Comparison of ENCODE assay signal across 9 mouse cellular contexts in genomic region chr10:62664963-62665590, GRCm38 (mm10). TPM values are rescaled to one million over a fixed set of nuclear protein-coding genes. Genes with fewer than 3 reads are reported as not detected.
DNase-seq lines count a peak whose midpoint lies in the region; ATAC-seq and TF ChIP-seq lines count a peak whose summit lies in the region.
"Had no signal": no experiment of that assay in that cellular context is flagged by ENCODE, and none has a peak within 500 bp of the region (broad histone marks: within the 10 kb centered on the region; RNA-seq: fewer than 3 reads in every experiment).

No protein-coding gene starts in this region.

- no peak overlapping the region for H3K4me2 ChIP-seq in hindbrain, embryonic 11.5 days (replicated peaks; ENCODE audit: low read depth, low read length)
- H3K4me2 ChIP-seq in hindbrain, embryonic 16.5 days (ENCODE audit: low read length) = no peak overlapping the region
- H3K4me2 ChIP-seq in limb, embryonic 15.5 days = peak overlapping the region; percentile 30
- H3K4me2 ChIP-seq in neural tube, embryonic 14.5 days (ENCODE audit: low read depth, low read length) = peak overlapping the region; percentile 11; the same call in 1 of the 2 replicates

- H3K4me3 ChIP-seq in hindbrain, embryonic 11.5 days (ENCODE audit: low read depth, low read length) = no peak overlapping the region
- no peak overlapping the region for H3K4me3 ChIP-seq in hindbrain, embryonic 16.5 days (ENCODE audit: low read length)
- no peak overlapping the region for H3K4me3 ChIP-seq in cortical plate, adult 2 months (ENCODE audit: insufficient read depth, low read length)
- H3K4me3 ChIP-seq in limb, embryonic 15.5 days = peak overlapping the region; percentile 15
- no peak overlapping the region; the same call in 1 of the 2 replicates for H3K4me3 ChIP-seq in neural tube, embryonic 14.5 days (ENCODE audit: low read depth, low read length)

- H3K9ac ChIP-seq in hindbrain, embryonic 11.5 days (ENCODE audit: low read depth, low read length) = no peak overlapping the region
- H3K9ac ChIP-seq in hindbrain, embryonic 16.5 days (ENCODE audit: low read depth, low read length) = no peak overlapping the region
- H3K9ac ChIP-seq in limb, embryonic 15.5 days = no peak overlapping the region
- H3K9ac ChIP-seq in neural tube, embryonic 14.5 days (replicated peaks; ENCODE audit: low read depth, low read length) = no peak overlapping the region

- WGBS in hindbrain, embryonic 11.5 days = 66% methylated on average over 27 of the region's 27 CpGs
- 66% methylated on average over 27 of the region's 27 CpGs for WGBS in hindbrain, embryonic 16.5 days
- WGBS in limb, embryonic 15.5 days = 51% methylated on average over 27 of the region's 27 CpGs
- WGBS in neural tube, embryonic 14.5 days = 60% methylated on average over 27 of the region's 27 CpGs

- H3K36me3 ChIP-seq in hindbrain, embryonic 11.5 days (ENCODE audit: control insufficient read depth, insufficient read depth, low read length) = no peaks in the 10 kb centered on the region
- no peaks in the 10 kb centered on the region for H3K36me3 ChIP-seq in hindbrain, embryonic 16.5 days (ENCODE audit: control insufficient read depth, insufficient read depth, low read length)
- H3K36me3 ChIP-seq in limb, embryonic 15.5 days = no peaks in the 10 kb centered on the region
- H3K36me3 ChIP-seq in neural tube, embryonic 14.5 days (ENCODE audit: control insufficient read depth, insufficient read depth, low read length) = no peaks in the 10 kb centered on the region

- DNase-seq in hindbrain, embryonic 11.5 days (ENCODE audit: low spot score) = no peak
- peak; percentile 70 to 78 for DNase-seq in heart, postnatal 36 days
- no peak for DNase-seq in MN1 (ENCODE audit: low spot score)
- no peak for DNase-seq in left cerebral cortex, adult 11 months (ENCODE audit: low spot score)

- TF ChIP-seq POLR2A in cortical plate, adult 2 months (IDR thresholded peaks at IDR 0.05; ENCODE audit: extremely low read depth, insufficient read depth, low read length) = no peak

- H3K27me3 ChIP-seq in hindbrain, embryonic 11.5 days (ENCODE audit: control insufficient read depth, insufficient read depth, low read length) = no peaks in the 10 kb centered on the region
- no peaks in the 10 kb centered on the region for H3K27me3 ChIP-seq in hindbrain, embryonic 16.5 days (replicated peaks; ENCODE audit: control insufficient read depth, insufficient read depth, low read length)
- no peaks in the 10 kb centered on the region for H3K27me3 ChIP-seq in limb, embryonic 15.5 days
- no peaks in the 10 kb centered on the region for H3K27me3 ChIP-seq in neural tube, embryonic 14.5 days (ENCODE audit: control insufficient read depth, insufficient read depth, low read length)
- H3K27me3 ChIP-seq: CH12.LX had no signal

- ATAC-seq in hindbrain, embryonic 11.5 days (ENCODE audit: low FRiP score) = no peak
- no peak for ATAC-seq in hindbrain, embryonic 16.5 days
- ATAC-seq in limb, embryonic 15.5 days (ENCODE audit: insufficient number of reproducible peaks, low FRiP score, low TSS enrichment, low read depth) = no peak
- ATAC-seq in neural tube, embryonic 14.5 days (ENCODE audit: low read depth) = no peak

- intact Hi-C loops in heart, postnatal 36 days (cut with DNase I) = loop anchor here (2.0 kb wide), 1 partner anchor 14 kb away; the partner anchor contains the start of gene Ddx50

- 0 out of 2 replicates have a peak overlapping the region, but pooled peaks have one; percentile 30 for H3K27ac ChIP-seq in hindbrain, embryonic 11.5 days (ENCODE audit: low read depth, low read length)
- no peak overlapping the region for H3K27ac ChIP-seq in hindbrain, embryonic 16.5 days (ENCODE audit: low read depth, low read length)
- H3K27ac ChIP-seq in cortical plate, adult 2 months (ENCODE audit: insufficient read depth, low read length) = peak overlapping the region; percentile 79; the same call in 1 of the 2 replicates
- H3K27ac ChIP-seq in limb, embryonic 15.5 days = 0 out of 2 replicates have a peak overlapping the region, but pooled peaks have one; percentile 2
- H3K27ac ChIP-seq in neural tube, embryonic 14.5 days (ENCODE audit: low read depth, low read length) = no peak overlapping the region

- no peaks in the 10 kb centered on the region for H3K9me3 ChIP-seq in hindbrain, embryonic 11.5 days (ENCODE audit: control insufficient read depth, low read length)
- no peaks in the 10 kb centered on the region for H3K9me3 ChIP-seq in hindbrain, embryonic 16.5 days (ENCODE audit: control insufficient read depth, low read length)
- no peaks in the 10 kb centered on the region for H3K9me3 ChIP-seq in limb, embryonic 15.5 days
- no peaks in the 10 kb centered on the region for H3K9me3 ChIP-seq in neural tube, embryonic 14.5 days (ENCODE audit: control insufficient read depth, low read length)

- no peaks in the 10 kb centered on the region for H3K4me1 ChIP-seq in hindbrain, embryonic 11.5 days (replicated peaks; ENCODE audit: control insufficient read depth, insufficient read depth, low read length)
- H3K4me1 ChIP-seq in hindbrain, embryonic 16.5 days (ENCODE audit: control insufficient read depth, insufficient read depth, low read depth, low read length) = no peaks in the 10 kb centered on the region
- no peaks in the 10 kb centered on the region for H3K4me1 ChIP-seq in cortical plate, adult 2 months (ENCODE audit: control insufficient read depth, insufficient read depth, low read length)
- 0 out of 2 replicates have a peak, but pooled peaks cover 3% of the 10 kb centered on the region for H3K4me1 ChIP-seq in limb, embryonic 15.5 days
- no peaks in the 10 kb centered on the region for H3K4me1 ChIP-seq in neural tube, embryonic 14.5 days (ENCODE audit: control insufficient read depth, insufficient read depth, low read length)

- no peak for TF ChIP-seq CTCF in cortical plate, adult 2 months (IDR thresholded peaks at IDR 0.05; ENCODE audit: extremely low read depth, insufficient read depth, low read length)

RNA-seq across cellular contexts. Expression of gene Ddx50, which starts 14.1 kb away (rescaled TPM):
- polyA plus RNA-seq in hindbrain, embryonic 11.5 days (2014; fragmentation: Nextera tagmentation; extraction: Ambion mirVana) = 124 and 143 TPM in 2 replicates
- polyA plus RNA-seq in hindbrain, embryonic 16.5 days (2015; fragmentation: Nextera tagmentation; extraction: Ambion mirVana) = 76.3 and 82.0 TPM in 2 replicates
- polyA plus RNA-seq in cortical plate, adult 2 months (2012; rRNA removed) = 77.5 and 78.3 TPM in 2 replicates
- total RNA-seq in heart, postnatal 36 days (2021) = 10 to 100 TPM; 47.3 to 49.1 TPM
- 147 and 157 TPM in 2 replicates for polyA plus RNA-seq in limb, embryonic 15.5 days (2015; fragmentation: Nextera tagmentation; extraction: Ambion mirVana)
- polyA plus RNA-seq in neural tube, embryonic 14.5 days (2014; fragmentation: Nextera tagmentation; extraction: Ambion mirVana) = 85.7 and 98.4 TPM in 2 replicates

Comparison
In these comparisons a context has a peak if more than half of its experiments do, and no peak if none do; other contexts are left out.
1. H3K27ac ChIP-seq: peak in hindbrain, embryonic 11.5 days (single experiment), cortical plate, adult 2 months (single experiment) and limb, embryonic 15.5 days (single experiment); none in hindbrain, embryonic 16.5 days (single experiment) and neural tube, embryonic 14.5 days (single experiment).
2. DNase-seq: peak in heart, postnatal 36 days (2 of 2); none in hindbrain, embryonic 11.5 days (single experiment), MN1 (single experiment) and left cerebral cortex, adult 11 months (single experiment).
3. H3K4me2 ChIP-seq: peak in limb, embryonic 15.5 days (single experiment) and neural tube, embryonic 14.5 days (single experiment); none in hindbrain, embryonic 11.5 days (single experiment) and hindbrain, embryonic 16.5 days (single experiment).